Mouse (Mus musculus) neutrophil, adult 65 days (primary cell): ENCODE measurements around the gene Gm20489. TPM values are rescaled to one million over a fixed set of nuclear protein-coding genes. Genes with fewer than 3 reads are reported as not detected.

Experiments
- total RNA-seq: library from RNA; stranded (reverse); gene quantifications from 2 replicates; pipeline ENCODE4 v1.2.4, GENCODE M21; 2023

Gene Gm20489
- not detected in 2 replicates for total RNA-seq

DNA sequence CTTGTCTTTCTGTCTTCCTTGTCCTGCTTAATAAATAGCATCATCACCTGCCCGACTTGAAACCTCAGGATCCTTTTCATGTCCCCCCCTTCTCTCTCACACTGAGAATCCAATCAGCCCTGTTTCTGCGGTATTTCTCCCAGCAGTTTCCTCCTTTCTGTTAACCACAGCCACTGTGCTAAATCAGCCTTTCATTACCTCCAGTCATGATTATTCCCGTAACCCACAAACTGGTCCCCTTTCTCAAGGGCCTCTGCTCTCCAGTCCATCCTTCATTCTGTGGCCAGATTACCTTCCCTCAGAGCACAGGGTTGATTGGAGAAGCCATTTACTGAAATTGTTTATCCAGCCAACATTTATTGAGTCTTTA, at the start of gene Gm20489:
Gene Gm20489, minus strand, starts transcription at position 269 of the 370 bp plus-strand sequence.

DNA sequence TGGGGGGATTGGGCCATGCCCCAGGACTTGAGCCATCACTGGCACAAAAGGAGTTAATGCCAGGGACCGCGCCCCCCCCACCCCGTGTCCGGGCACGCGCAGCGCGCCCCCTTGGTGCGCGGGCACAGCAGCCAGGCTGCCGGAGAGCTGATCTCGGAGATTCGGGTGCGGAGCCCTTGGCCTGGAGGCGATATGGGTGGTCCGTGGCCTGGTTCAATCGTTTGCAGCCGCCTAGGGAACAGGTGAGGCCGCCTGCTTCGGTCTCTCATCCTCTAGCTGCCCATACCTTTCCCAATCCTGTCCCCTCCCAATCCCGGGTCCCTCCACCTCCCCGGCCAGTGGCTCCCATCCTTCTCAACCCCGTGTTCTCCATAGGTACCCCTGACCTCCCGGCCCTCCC, 30.2 kb upstream of the Gm20489 start, which contains the start of gene Nlgn3:
Gene Nlgn3, plus strand, starts transcription at position 114 of the 400 bp plus-strand sequence.

DNA sequence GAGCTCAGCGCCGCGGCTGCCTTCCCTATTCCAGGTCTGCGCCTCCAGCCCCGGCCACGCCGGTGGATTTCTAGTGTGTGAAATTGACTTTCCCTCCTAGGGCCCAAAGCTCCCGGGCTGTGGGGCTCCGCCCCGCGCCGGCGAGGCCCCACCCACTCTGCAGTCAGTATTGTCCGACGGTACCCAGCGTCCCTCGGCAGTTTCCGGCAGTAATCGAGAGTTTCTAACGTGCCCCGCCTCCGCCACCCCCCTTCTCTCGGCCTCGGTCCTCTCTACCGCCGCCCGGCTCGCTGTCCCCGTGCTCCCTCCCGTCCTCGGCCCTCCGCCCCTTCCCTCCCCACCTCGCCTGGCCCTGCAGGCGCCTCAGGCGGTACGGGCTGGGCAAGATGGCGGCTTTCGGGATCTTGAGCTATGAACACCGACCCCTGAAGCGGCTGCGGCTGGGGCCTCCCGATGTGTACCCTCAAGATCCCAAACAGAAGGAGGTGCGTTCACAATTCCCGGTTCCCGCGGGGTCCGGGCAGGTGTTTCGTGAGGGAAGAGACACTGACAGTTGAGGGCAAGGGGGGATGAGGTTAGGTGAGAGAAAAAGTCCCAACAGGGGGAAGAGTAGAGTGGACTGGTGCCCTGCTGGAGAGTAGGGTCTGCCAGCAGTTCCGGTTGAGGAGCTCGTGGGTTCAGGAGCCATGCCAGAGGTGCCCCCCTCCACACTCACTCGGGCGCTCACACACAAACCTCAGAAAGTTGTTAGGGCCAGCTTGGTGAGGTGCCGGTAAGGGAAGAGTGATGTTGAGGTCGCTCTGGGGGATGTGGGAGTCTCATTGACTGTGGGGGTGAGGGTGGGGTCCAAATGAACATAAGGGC, 5.3 kb upstream of the Gm20489 start, which contains the start of gene Med12:
Gene Med12, plus strand, starts transcription at position 156 of the 864 bp plus-strand sequence.

DNA sequence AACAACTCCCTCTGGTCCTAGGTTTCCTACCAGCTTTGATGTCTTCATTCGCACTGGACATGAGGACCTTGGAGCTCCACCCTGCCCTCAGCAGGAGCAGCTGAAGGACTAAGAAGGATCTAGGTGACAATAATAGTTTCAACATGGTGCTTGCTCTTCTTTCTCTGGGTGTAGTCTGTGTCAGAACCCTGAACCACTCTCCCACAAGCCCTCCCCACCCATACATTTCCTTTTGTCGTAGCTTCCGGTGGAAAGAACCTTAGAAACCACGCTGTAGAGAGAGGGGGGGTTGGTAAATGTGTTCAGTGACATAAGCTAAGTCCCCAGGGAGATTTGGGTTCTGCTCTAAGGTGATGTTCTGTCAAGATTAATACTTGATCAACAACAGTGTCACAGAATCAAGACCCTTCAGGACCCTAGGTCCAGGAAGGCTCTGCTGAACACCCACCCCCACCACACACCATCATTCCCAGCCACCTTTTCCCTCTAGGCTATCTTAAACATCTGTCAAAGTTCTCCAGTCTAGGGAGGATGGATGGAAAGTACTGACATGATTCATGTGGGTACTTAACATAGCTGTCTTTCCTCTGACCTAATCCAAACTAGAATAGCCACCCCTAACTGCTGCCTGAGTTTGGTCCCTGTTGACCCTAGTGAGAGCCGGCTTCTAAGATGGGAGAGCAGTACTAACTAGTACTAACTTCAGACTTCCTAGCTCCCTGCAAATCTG, 633 bp downstream of the Gm20489 start, which contains the start of gene Il2rg:
Gene Il2rg, minus strand, starts transcription at position 231 of the 730 bp plus-strand sequence.

DNA sequence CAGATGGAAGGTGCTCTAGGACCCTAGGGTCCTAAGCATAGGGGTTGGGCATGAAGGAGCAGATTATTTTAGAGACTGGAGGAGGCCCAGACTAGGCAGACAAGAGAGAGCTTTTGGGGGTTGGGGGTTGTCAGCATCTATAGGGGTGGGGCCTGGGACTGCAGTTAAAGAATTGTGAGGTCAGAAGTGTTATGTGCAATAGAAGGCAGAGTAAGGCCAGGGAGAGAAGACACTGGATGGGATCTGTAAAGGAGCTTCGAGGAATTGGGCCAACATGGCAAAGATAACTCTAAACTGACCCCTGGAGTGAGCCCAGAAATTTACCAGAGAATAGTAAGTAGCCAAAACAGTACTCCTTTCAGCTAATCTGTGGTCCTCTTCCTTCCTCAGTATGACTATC, 4.9 kb downstream of the Gm20489 start, which contains the start of gene Gm614:
Gene Gm614, minus strand, starts transcription at position 101 of the 400 bp plus-strand sequence.

DNA sequence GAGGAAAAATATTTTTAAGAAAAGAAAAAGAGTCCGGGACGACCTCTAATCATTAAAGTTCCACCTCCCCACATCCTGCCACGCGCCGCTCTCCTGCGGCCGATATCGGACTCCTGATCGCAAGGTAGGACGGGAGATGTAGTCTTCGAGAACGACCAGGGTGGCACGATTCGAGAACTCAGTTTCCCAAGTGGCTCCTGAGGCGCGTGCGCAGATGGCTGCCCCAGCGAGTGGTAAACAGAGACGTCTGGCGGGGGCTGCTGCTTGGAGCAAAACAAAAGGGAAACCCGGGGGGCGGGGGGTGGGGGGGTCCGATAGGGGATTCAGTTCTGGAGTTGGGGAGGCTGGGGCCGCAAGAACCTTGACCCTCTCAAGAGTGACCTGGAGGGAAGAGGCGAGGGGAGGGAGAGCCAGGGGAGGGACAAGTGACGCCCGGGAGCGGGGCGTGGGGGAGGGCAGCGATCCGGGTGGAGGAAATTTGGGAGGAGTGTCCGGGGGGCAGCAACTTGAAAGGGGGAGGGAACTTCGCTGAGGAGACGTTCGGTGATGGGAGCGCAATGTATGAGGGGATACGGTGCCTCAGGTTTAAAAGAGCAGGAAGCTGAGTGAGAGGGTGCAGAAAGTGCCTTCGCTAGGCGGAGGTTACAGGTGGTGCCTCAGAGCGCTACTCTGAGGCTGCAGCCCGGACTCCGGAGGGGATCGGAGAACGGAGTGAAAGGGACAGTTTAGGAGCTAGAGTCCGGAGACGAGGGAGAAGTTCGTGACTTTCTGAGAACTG, 14.7 kb downstream of the Gm20489 start, which contains the start of gene Foxo4:
Gene Foxo4, plus strand, starts transcription at position 577 of the 778 bp plus-strand sequence.

DNA sequence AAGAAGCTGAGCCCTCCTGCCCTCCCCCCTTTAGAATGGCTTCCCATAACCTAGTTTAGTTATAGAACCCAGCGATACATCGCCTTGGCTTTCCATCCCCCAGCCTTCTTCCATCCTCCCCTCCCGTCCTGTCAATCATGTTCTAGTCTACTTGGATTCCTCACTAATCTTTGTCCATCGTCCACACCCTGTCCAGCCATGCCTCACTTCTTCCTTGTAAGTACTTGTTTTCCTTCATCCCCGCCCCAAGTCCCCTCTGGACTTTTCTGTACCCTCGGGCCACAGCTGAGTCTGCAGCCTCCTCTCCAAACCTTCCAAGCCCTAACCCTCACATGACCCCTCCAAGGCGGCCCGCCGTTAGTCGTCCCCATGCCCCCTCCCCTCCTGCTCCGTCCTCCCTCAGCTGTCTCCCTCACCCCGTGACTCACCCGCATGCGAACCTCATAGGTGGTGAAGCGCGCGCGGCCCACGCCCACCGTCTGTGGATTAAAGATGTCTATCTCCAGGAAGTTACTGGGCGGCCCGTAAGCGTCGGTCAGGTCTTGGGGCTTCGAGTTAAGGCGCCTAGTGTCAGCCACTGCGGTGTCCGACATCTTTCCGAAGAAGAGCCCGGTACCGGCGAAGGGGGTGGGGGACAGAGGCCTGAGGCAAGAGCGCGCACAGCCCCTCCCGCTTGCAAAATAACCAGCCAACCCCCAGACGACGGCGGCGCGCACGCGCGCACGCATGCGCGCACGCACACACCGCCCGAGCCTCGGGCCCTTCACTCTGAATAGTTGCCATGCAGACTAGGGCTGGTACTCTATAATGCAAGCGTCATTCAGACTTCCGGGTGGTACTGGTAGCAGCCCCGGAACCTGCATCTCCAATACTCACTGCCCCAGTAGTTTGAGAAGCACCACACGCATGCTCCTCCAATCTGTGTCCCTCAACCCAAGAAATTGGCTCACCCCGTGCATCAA, 46.7 kb downstream of the Gm20489 start, which contains the start of gene Snx12:
Gene Snx12, minus strand, starts transcription at position 730 of the 962 bp plus-strand sequence.

Other genes with a start within 250 kb of the Gm20489 start
- not detected in 2 replicates for gene Tex11, start 209.4 kb downstream of the Gm20489 start, total RNA-seq
- gene Slc7a3, start 183.0 kb downstream of the Gm20489 start, total RNA-seq = not detected in 2 replicates
- gene Snx12, start 46.5 kb downstream of the Gm20489 start, total RNA-seq = 33.0 and 37.9 TPM in 2 replicates
- 21.4 and 28.5 TPM in 2 replicates for gene Foxo4, start 14.5 kb downstream of the Gm20489 start, total RNA-seq
- 8.1 and 8.9 TPM in 2 replicates for gene Gm614, start 5.0 kb downstream of the Gm20489 start, total RNA-seq
- 40.3 and 49.8 TPM in 2 replicates for gene Il2rg, start 768 bp downstream of the Gm20489 start, total RNA-seq
- 56.6 and 59.5 TPM in 2 replicates for gene Med12, start 5.0 kb upstream of the Gm20489 start, total RNA-seq
- gene Nlgn3, start 30.1 kb upstream of the Gm20489 start, total RNA-seq = 0.09 TPM in 1 of 2 replicates, not detected in the other
- gene Gjb1, start 107.4 kb upstream of the Gm20489 start, total RNA-seq = not detected in 2 replicates
- 11.6 and 21.1 TPM in 2 replicates for gene Zmym3, start 151.8 kb upstream of the Gm20489 start, total RNA-seq
- gene Nono, start 160.3 kb upstream of the Gm20489 start, total RNA-seq = 128 and 131 TPM in 2 replicates
- 0.29 TPM in 1 of 2 replicates, not detected in the other for gene Itgb1bp2, start 180.1 kb upstream of the Gm20489 start, total RNA-seq